Mouse (Mus musculus) stomach, adult 2 months (tissue): ENCODE measurements around the gene Tmprss11d. TPM values are rescaled to one million over a fixed set of nuclear protein-coding genes. Genes with fewer than 3 reads are reported as not detected.

Experiments
- polyA plus RNA-seq: library from polyadenylated mRNA; depleted of rRNA; stranded (reverse); fragments of >200 nt; gene quantifications from 2 replicates; pipeline ENCODE4 v1.2.3, GENCODE M21; 2012; rRNA removed

Tmprss11d gene
- polyA plus RNA-seq = 0.18 and 0.21 TPM in 2 replicates

GRCm38 (mm10) chr5:86373320-86373719, at the start of gene Tmprss11d:
Tmprss11d (minus strand) TSS chr5:86373420.

GRCm38 (mm10) chr5:86289208-86289607, 84.0 kb downstream of the Tmprss11d start, which contains the start of gene Tmprss11c:
Tmprss11c (minus strand) TSS chr5:86289308.

Other genes with a start within 250 kb of the Tmprss11d start
- 0.11 and 0.16 TPM in 2 replicates for gene Uba6, start 200.6 kb downstream of the Tmprss11d start, polyA plus RNA-seq
- gene Gnrhr, start 175.5 kb downstream of the Tmprss11d start, polyA plus RNA-seq = not detected in 2 replicates
- gene Tmprss11c, start 84.1 kb downstream of the Tmprss11d start, polyA plus RNA-seq = not detected in 2 replicates
- 0.15 and 0.19 TPM in 2 replicates for gene Tmprss11a, start 95.6 kb upstream of the Tmprss11d start, polyA plus RNA-seq
- gene Tmprss11g, start 145.2 kb upstream of the Tmprss11d start, polyA plus RNA-seq = 0.02 and 0.06 TPM in 2 replicates